Mouse (Mus musculus) ES-Bruce4 (cell line): ENCODE measurements at regions not wholly inside any gene's neighbourhood (a gene's known extent, or its start where the extent isn't known, plus 50 kb on each side); places are given as distances from the start of the nearest gene placed in this dataset.

ENCODE experiments used
- CTCF ChIP-seq: IDR thresholded peaks from one replicate; pipeline ENCODE4 v1.8.1; 2011; ENCODE audit warnings: low read depth, low read length
- POLR2A ChIP-seq: IDR thresholded peaks from one replicate; pipeline ENCODE4 v1.8.1; 2011; ENCODE audit warnings: low read length; ENCODE audit not compliant: insufficient read depth

DNA sequence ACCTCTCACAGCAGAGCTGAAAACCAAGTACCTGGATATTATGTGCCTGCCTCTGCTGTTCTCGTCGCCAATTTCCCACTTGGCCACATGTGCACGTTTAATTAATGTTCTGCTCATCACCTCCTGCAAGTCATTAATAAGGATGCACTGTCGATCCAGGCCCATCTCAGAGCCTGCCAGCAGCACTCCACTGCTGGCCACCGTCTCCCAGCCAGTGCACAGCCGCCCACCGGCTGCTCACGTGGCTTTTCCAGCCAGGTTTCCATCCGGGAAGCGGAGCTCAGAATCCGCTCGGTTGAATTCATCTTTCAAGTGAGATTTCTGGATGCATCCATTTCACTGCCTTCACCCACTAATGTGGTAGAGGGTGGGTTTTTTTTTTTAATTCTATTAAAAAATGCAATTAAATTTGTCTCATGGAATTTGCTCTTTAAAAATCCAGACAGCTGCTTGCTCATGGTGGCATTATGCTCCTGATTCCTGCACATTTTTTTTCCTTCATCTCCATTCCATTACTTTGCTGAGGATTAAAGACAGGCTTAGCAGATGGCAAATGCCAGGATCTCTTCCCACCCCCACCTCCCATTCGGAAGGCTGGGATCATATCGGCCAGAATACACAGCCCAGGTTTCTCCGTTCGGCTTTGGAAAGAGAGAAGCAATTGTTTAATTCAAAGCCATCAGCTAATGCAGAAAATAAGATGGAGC is 113.9 kb upstream of the Lmo4 start:
- TF ChIP-seq CTCF = no peak
- TF ChIP-seq POLR2A = no peak
